Mouse (Mus musculus): ENCODE data around the gene Smyd2. TPM values are rescaled to one million over a fixed set of nuclear protein-coding genes. Genes with fewer than 3 reads are reported as not detected.

Gene Smyd2
- polyA plus RNA-seq, 1 experiment from 2014 or later = 97.4 TPM

GRCm38 (mm10) chr1:189923157-189923556 lies 994 bp upstream of the Smyd2 start:
- Histone ChIP-seq H3K9me3 (ENCODE audit: control insufficient read depth, low read length) (no peaks in the 10 kb centered on the region), H3K36me3 (ENCODE audit: control insufficient read depth, insufficient read depth, low read length) (no peaks in the 10 kb centered on the region), H3K27me3 (replicated peaks; ENCODE audit: control insufficient read depth, insufficient read depth, low read length) (no peaks in the 10 kb centered on the region), H3K27ac (replicated peaks; ENCODE audit: low read depth, low read length) (no peak overlapping the region), H3K4me2 (ENCODE audit: low read depth, low read length) (no peak overlapping the region), H3K4me1 (ENCODE audit: control insufficient read depth, insufficient read depth, low read length) (peaks cover 17% of the 10 kb centered on the region), H3K4me3 (ENCODE audit: low read depth, low read length) (no peak overlapping the region), H3K9ac (ENCODE audit: low read depth, low read length) (no peak overlapping the region)
- no peak for ATAC-seq (ENCODE audit: low read depth)
- DNase-seq (ENCODE audit: low spot score) = no peak
- WGBS = 77% methylated on average over 4 of the region's 4 CpGs

- Histone ChIP-seq H3K4me2 (ENCODE audit: low read depth, low read length) (peak overlapping the region; percentile 73), H3K36me3 (ENCODE audit: control insufficient read depth, insufficient read depth, low read length) (no peaks in the 10 kb centered on the region), H3K27me3 (replicated peaks; ENCODE audit: control insufficient read depth, insufficient read depth, low read length) (no peaks in the 10 kb centered on the region), H3K27ac (replicated peaks; ENCODE audit: low read depth, low read length) (no peak overlapping the region), H3K4me1 (ENCODE audit: control insufficient read depth, insufficient read depth, low read length) (peaks cover 17% of the 10 kb centered on the region), H3K4me3 (ENCODE audit: low read depth, low read length) (peak overlapping the region; percentile 85), H3K9ac (ENCODE audit: low read depth, low read length) (peak overlapping the region; percentile 86), H3K9me3 (ENCODE audit: control insufficient read depth, low read length) (no peaks in the 10 kb centered on the region)
- DNase-seq (ENCODE audit: low spot score) (peak; percentile 50), ATAC-seq (ENCODE audit: low read depth) (peak; percentile 35; the same call in 1 of the 2 replicates)
- 13% methylated on average over 9 of the region's 9 CpGs for WGBS
Observed at GRCm38 (mm10) chr1:189922721-189923120, 558 bp upstream of the Smyd2 start.

- Histone ChIP-seq H3K9me3 (ENCODE audit: control insufficient read depth, low read length) (no peaks in the 10 kb centered on the region), H3K9ac (ENCODE audit: low read depth, low read length) (peak overlapping the region; percentile 86), H3K4me2 (ENCODE audit: low read depth, low read length) (peak overlapping the region; percentile 73), H3K4me1 (ENCODE audit: control insufficient read depth, insufficient read depth, low read length) (peaks cover 17% of the 10 kb centered on the region), H3K36me3 (ENCODE audit: control insufficient read depth, insufficient read depth, low read length) (no peaks in the 10 kb centered on the region), H3K27ac (replicated peaks; ENCODE audit: low read depth, low read length) (peak overlapping the region; percentile 61; the same call in 1 of the 2 replicates), H3K27me3 (replicated peaks; ENCODE audit: control insufficient read depth, insufficient read depth, low read length) (no peaks in the 10 kb centered on the region), H3K4me3 (ENCODE audit: low read depth, low read length) (peak overlapping the region; percentile 85)
- 5% methylated on average over 4 of the region's 4 CpGs for WGBS
- ATAC-seq (ENCODE audit: low read depth) (no peak), DNase-seq (ENCODE audit: low spot score) (no peak)
Observed at GRCm38 (mm10) chr1:189921568-189921817, 670 bp downstream of the Smyd2 start.

GRCm38 (mm10) chr1:189920701-189921567 lies 1.2 kb downstream of the Smyd2 start:
- Histone ChIP-seq H3K4me3 (ENCODE audit: low read depth, low read length) (peak overlapping the region; percentile 85), H3K36me3 (ENCODE audit: control insufficient read depth, insufficient read depth, low read length) (no peaks in the 10 kb centered on the region), H3K9me3 (ENCODE audit: control insufficient read depth, low read length) (no peaks in the 10 kb centered on the region), H3K27me3 (replicated peaks; ENCODE audit: control insufficient read depth, insufficient read depth, low read length) (no peaks in the 10 kb centered on the region), H3K27ac (replicated peaks; ENCODE audit: low read depth, low read length) (no peak overlapping the region), H3K4me2 (ENCODE audit: low read depth, low read length) (peak overlapping the region; percentile 73), H3K4me1 (ENCODE audit: control insufficient read depth, insufficient read depth, low read length) (peaks cover 17% of the 10 kb centered on the region), H3K9ac (ENCODE audit: low read depth, low read length) (peak overlapping the region; percentile 86)
- ATAC-seq (ENCODE audit: low read depth) (no peak), DNase-seq (ENCODE audit: low spot score) (peak; percentile 65)
- 40% methylated on average over 28 of the region's 28 CpGs for WGBS

GRCm38 (mm10) chr1:189919756-189920155 lies 2.4 kb downstream of the Smyd2 start:
- Histone ChIP-seq H3K36me3 (ENCODE audit: control insufficient read depth, insufficient read depth, low read length) (no peaks in the 10 kb centered on the region), H3K4me3 (ENCODE audit: low read depth, low read length) (no peak overlapping the region), H3K4me1 (ENCODE audit: control insufficient read depth, insufficient read depth, low read length) (peaks cover 17% of the 10 kb centered on the region), H3K27me3 (replicated peaks; ENCODE audit: control insufficient read depth, insufficient read depth, low read length) (no peaks in the 10 kb centered on the region), H3K9me3 (ENCODE audit: control insufficient read depth, low read length) (no peaks in the 10 kb centered on the region), H3K4me2 (ENCODE audit: low read depth, low read length) (no peak overlapping the region), H3K27ac (replicated peaks; ENCODE audit: low read depth, low read length) (no peak overlapping the region), H3K9ac (ENCODE audit: low read depth, low read length) (no peak overlapping the region)
- 73% methylated on average over 3 of the region's 3 CpGs for WGBS
- DNase-seq (ENCODE audit: low spot score) = no peak
- no peak for ATAC-seq (ENCODE audit: low read depth)

GRCm38 (mm10) chr1:189917126-189917500 lies 5.0 kb downstream of the Smyd2 start:
- Histone ChIP-seq H3K9ac (ENCODE audit: low read depth, low read length) (no peak overlapping the region), H3K4me3 (ENCODE audit: low read depth, low read length) (no peak overlapping the region), H3K27ac (replicated peaks; ENCODE audit: low read depth, low read length) (no peak overlapping the region), H3K9me3 (ENCODE audit: control insufficient read depth, low read length) (no peaks in the 10 kb centered on the region), H3K4me1 (ENCODE audit: control insufficient read depth, insufficient read depth, low read length) (peaks cover 13% of the 10 kb centered on the region), H3K36me3 (ENCODE audit: control insufficient read depth, insufficient read depth, low read length) (peaks cover 11% of the 10 kb centered on the region), H3K27me3 (replicated peaks; ENCODE audit: control insufficient read depth, insufficient read depth, low read length) (no peaks in the 10 kb centered on the region), H3K4me2 (ENCODE audit: low read depth, low read length) (no peak overlapping the region)
- 43% methylated on average over 4 of the region's 4 CpGs for WGBS
- no peak for ATAC-seq (ENCODE audit: low read depth)
- no peak for DNase-seq (ENCODE audit: low spot score)

GRCm38 (mm10) chr1:189916422-189917125 lies 5.6 kb downstream of the Smyd2 start:
- no peaks in the 10 kb centered on the region for H3K9me3 ChIP-seq (ENCODE audit: control insufficient read depth, low read length)
- WGBS = 66% methylated on average over 10 of the region's 10 CpGs
- peaks cover 11% of the 10 kb centered on the region for H3K36me3 ChIP-seq (ENCODE audit: control insufficient read depth, insufficient read depth, low read length)
- H3K4me2 ChIP-seq (ENCODE audit: low read depth, low read length) = no peak overlapping the region
- H3K4me1 ChIP-seq (ENCODE audit: control insufficient read depth, insufficient read depth, low read length) = peaks cover 12% of the 10 kb centered on the region
- H3K27me3 ChIP-seq (replicated peaks; ENCODE audit: control insufficient read depth, insufficient read depth, low read length) = no peaks in the 10 kb centered on the region
- no peak overlapping the region for H3K4me3 ChIP-seq (ENCODE audit: low read depth, low read length)
- ATAC-seq (ENCODE audit: low read depth) = no peak
- no peak overlapping the region for H3K9ac ChIP-seq (ENCODE audit: low read depth, low read length)
- DNase-seq (ENCODE audit: low spot score) = no peak
- no peak overlapping the region for H3K27ac ChIP-seq (replicated peaks; ENCODE audit: low read depth, low read length)

- Histone ChIP-seq H3K27me3 (replicated peaks; ENCODE audit: control insufficient read depth, insufficient read depth, low read length) (no peaks in the 10 kb centered on the region), H3K9me3 (ENCODE audit: control insufficient read depth, low read length) (no peaks in the 10 kb centered on the region), H3K4me1 (ENCODE audit: control insufficient read depth, insufficient read depth, low read length) (no peaks in the 10 kb centered on the region), H3K4me3 (ENCODE audit: low read depth, low read length) (no peak overlapping the region), H3K27ac (replicated peaks; ENCODE audit: low read depth, low read length) (no peak overlapping the region), H3K9ac (ENCODE audit: low read depth, low read length) (no peak overlapping the region), H3K36me3 (ENCODE audit: control insufficient read depth, insufficient read depth, low read length) (peaks cover 15% of the 10 kb centered on the region), H3K4me2 (ENCODE audit: low read depth, low read length) (no peak overlapping the region)
- DNase-seq (ENCODE audit: low spot score) (no peak), ATAC-seq (ENCODE audit: low read depth) (no peak)
- 79% methylated on average over 21 of the region's 21 CpGs for WGBS
Observed at GRCm38 (mm10) chr1:189913093-189913760, 8.9 kb downstream of the Smyd2 start.

All from embryonic facial prominence, embryonic 14.5 days (tissue).